9 mouse cellular contexts compared by ENCODE assay signal in genomic region chr10:99353541-99354292, GRCm38 (mm10).
DNase-seq lines count a peak whose midpoint lies in the region; ATAC-seq lines count a peak whose summit lies in the region.
"Had no signal": no experiment of that assay in that cellular context is flagged by ENCODE, and none has a peak within 500 bp of the region (broad histone marks: within the 10 kb centered on the region; RNA-seq: fewer than 3 reads in every experiment).

No protein-coding gene starts in this region.

- intact Hi-C loops in gastrocnemius, postnatal 14 days (cut with DNase I; ENCODE audit: low total_unique reads), result no loop called here

- no peaks in the 10 kb centered on the region for H3K27me3 ChIP-seq in splenic B cell, adult 2 months (ENCODE audit: control insufficient read depth, insufficient read depth, low read length, poor library complexity, severe bottlenecking)
- H3K27me3 ChIP-seq: heart, embryonic 15.5 days had no signal

- ATAC-seq in CD4-positive, CD25-positive, alpha-beta regulatory T cell, adult 4 months, result peak; percentile 94

- no peaks in the 10 kb centered on the region for H3K36me3 ChIP-seq in splenic B cell, adult 2 months (ENCODE audit: control insufficient read depth, insufficient read depth, low read length, poor library complexity, severe bottlenecking)
- H3K36me3 ChIP-seq: heart, embryonic 15.5 days had no signal

- peak; percentile 38 for DNase-seq in gastrocnemius, adult 18-20 months (ENCODE audit: low spot score)
- no peak for DNase-seq in gastrocnemius, postnatal 14 days
- DNase-seq in embryo, embryonic 11 days, result peak; percentile 68
- DNase-seq in large intestine, adult 2 months (ENCODE audit: low read depth, low spot score), result peak; percentile 94
- peak; percentile 19 for DNase-seq in splenic B cell, adult 2 months (ENCODE audit: low read depth, low spot score)
- no peak for DNase-seq in frontal cortex, postnatal 14 days (ENCODE audit: low spot score in 2 of 2)
- DNase-seq in cerebellum, postnatal 10 days, result no peak

- 16% methylated on average over 18 of the region's 18 CpGs for WGBS in large intestine, adult 2 months

Comparison
In these comparisons a context has a peak if more than half of its experiments do, and no peak if none do; other contexts are left out.
1. DNase-seq: peak in gastrocnemius, adult 18-20 months (single experiment), embryo, embryonic 11 days (single experiment), large intestine, adult 2 months (single experiment) and splenic B cell, adult 2 months (single experiment); none in gastrocnemius, postnatal 14 days (single experiment), frontal cortex, postnatal 14 days (0 of 2) and cerebellum, postnatal 10 days (0 of 2).